Mouse (Mus musculus): ENCODE results near the gene Carns1. TPM values are rescaled to one million over a fixed set of nuclear protein-coding genes. Genes with fewer than 3 reads are reported as not detected.

Carns1 gene
- total and polyA plus RNA-seq, 2 experiments: 0.65 to 1.9 TPM

- no peak overlapping the region for H3K4me3 ChIP-seq (ENCODE audit: insufficient read depth, low read depth, low read length)
- H3K36me3 ChIP-seq (ENCODE audit: control insufficient read depth, insufficient read depth, low read length): no peaks in the 10 kb centered on the region
- H3K4me1 ChIP-seq (ENCODE audit: control insufficient read depth, insufficient read depth, low read length): peaks cover 10% of the 10 kb centered on the region
- no peak for DNase-seq (ENCODE audit: extremely low read depth, low read depth, low spot score)
- H3K9ac ChIP-seq (ENCODE audit: low read depth, low read length): no peak overlapping the region
- H3K79me2 ChIP-seq (ENCODE audit: control insufficient read depth, insufficient read depth, low read length): no peaks in the 10 kb centered on the region
- no peak for TF ChIP-seq POLR2A (IDR thresholded peaks at IDR 0.05; ENCODE audit: extremely low read depth, insufficient read depth, low read length)
- no peak for TF ChIP-seq CTCF (IDR thresholded peaks at IDR 0.05; ENCODE audit: low read depth, low read length)
- no peaks in the 10 kb centered on the region for H3K27me3 ChIP-seq (ENCODE audit: control insufficient read depth, insufficient read depth, low read length)
- H3K27ac ChIP-seq (replicated peaks; ENCODE audit: insufficient read depth, low read depth, low read length): no peak overlapping the region
- 75% methylated on average over 4 of the region's 4 CpGs for WGBS
These were observed 29.6 kb upstream of the Carns1 start for GRCm38 (mm10) chr19:4204889-4205288.

- Histone ChIP-seq H3K27ac (replicated peaks; ENCODE audit: insufficient read depth, low read depth, low read length) (0 out of 2 replicates have a peak overlapping the region, but pooled peaks have one; percentile 10), H3K27me3 (ENCODE audit: control insufficient read depth, insufficient read depth, low read length) (no peaks in the 10 kb centered on the region), H3K9ac (ENCODE audit: low read depth, low read length) (no peak overlapping the region), H3K4me3 (ENCODE audit: insufficient read depth, low read depth, low read length) (no peak overlapping the region), H3K79me2 (ENCODE audit: control insufficient read depth, insufficient read depth, low read length) (no peaks in the 10 kb centered on the region), H3K4me1 (ENCODE audit: control insufficient read depth, insufficient read depth, low read length) (peaks cover 10% of the 10 kb centered on the region), H3K36me3 (ENCODE audit: control insufficient read depth, insufficient read depth, low read length) (no peaks in the 10 kb centered on the region)
- 69% methylated on average over 13 of the region's 13 CpGs for WGBS
- no peak for DNase-seq (ENCODE audit: extremely low read depth, low read depth, low spot score)
- TF ChIP-seq CTCF (IDR thresholded peaks at IDR 0.05; ENCODE audit: low read depth, low read length) (no peak), POLR2A (IDR thresholded peaks at IDR 0.05; ENCODE audit: extremely low read depth, insufficient read depth, low read length) (no peak)
These were observed 28.5 kb upstream of the Carns1 start for GRCm38 (mm10) chr19:4203604-4204326.

- Histone ChIP-seq H3K4me3 (ENCODE audit: insufficient read depth, low read depth, low read length) (no peak overlapping the region), H3K36me3 (ENCODE audit: control insufficient read depth, insufficient read depth, low read length) (no peaks in the 10 kb centered on the region), H3K27ac (replicated peaks; ENCODE audit: insufficient read depth, low read depth, low read length) (no peak overlapping the region), H3K4me1 (ENCODE audit: control insufficient read depth, insufficient read depth, low read length) (peaks cover 10% of the 10 kb centered on the region), H3K9ac (ENCODE audit: low read depth, low read length) (no peak overlapping the region), H3K79me2 (ENCODE audit: control insufficient read depth, insufficient read depth, low read length) (no peaks in the 10 kb centered on the region), H3K27me3 (ENCODE audit: control insufficient read depth, insufficient read depth, low read length) (no peaks in the 10 kb centered on the region)
- WGBS: 54% methylated on average over 3 of the region's 3 CpGs
- peak; percentile 30 for DNase-seq (ENCODE audit: extremely low read depth, low read depth, low spot score)
- TF ChIP-seq POLR2A (IDR thresholded peaks at IDR 0.05; ENCODE audit: extremely low read depth, insufficient read depth, low read length) (no peak), CTCF (IDR thresholded peaks at IDR 0.05; ENCODE audit: low read depth, low read length) (no peak)
These were observed 27.9 kb upstream of the Carns1 start for GRCm38 (mm10) chr19:4203148-4203547.

- H3K36me3 ChIP-seq (ENCODE audit: control insufficient read depth, insufficient read depth, low read length): no peaks in the 10 kb centered on the region
- H3K27me3 ChIP-seq (ENCODE audit: control insufficient read depth, insufficient read depth, low read length): no peaks in the 10 kb centered on the region
- no peak overlapping the region for H3K27ac ChIP-seq (replicated peaks; ENCODE audit: insufficient read depth, low read depth, low read length)
- H3K9ac ChIP-seq (ENCODE audit: low read depth, low read length): peak overlapping the region; percentile 79; the same call in 1 of the 2 replicates
- DNase-seq (ENCODE audit: extremely low read depth, low read depth, low spot score): no peak
- TF ChIP-seq POLR2A (IDR thresholded peaks at IDR 0.05; ENCODE audit: extremely low read depth, insufficient read depth, low read length) (no peak), CTCF (IDR thresholded peaks at IDR 0.05; ENCODE audit: low read depth, low read length) (no peak)
- peak overlapping the region; percentile 78; the same call in 1 of the 2 replicates for H3K4me3 ChIP-seq (ENCODE audit: insufficient read depth, low read depth, low read length)
- 36% methylated on average over 7 of the region's 7 CpGs for WGBS
- no peaks in the 10 kb centered on the region for H3K79me2 ChIP-seq (ENCODE audit: control insufficient read depth, insufficient read depth, low read length)
- H3K4me1 ChIP-seq (ENCODE audit: control insufficient read depth, insufficient read depth, low read length): peaks cover 10% of the 10 kb centered on the region
These were observed 26.9 kb upstream of the Carns1 start for GRCm38 (mm10) chr19:4202149-4202548.

DNA sequence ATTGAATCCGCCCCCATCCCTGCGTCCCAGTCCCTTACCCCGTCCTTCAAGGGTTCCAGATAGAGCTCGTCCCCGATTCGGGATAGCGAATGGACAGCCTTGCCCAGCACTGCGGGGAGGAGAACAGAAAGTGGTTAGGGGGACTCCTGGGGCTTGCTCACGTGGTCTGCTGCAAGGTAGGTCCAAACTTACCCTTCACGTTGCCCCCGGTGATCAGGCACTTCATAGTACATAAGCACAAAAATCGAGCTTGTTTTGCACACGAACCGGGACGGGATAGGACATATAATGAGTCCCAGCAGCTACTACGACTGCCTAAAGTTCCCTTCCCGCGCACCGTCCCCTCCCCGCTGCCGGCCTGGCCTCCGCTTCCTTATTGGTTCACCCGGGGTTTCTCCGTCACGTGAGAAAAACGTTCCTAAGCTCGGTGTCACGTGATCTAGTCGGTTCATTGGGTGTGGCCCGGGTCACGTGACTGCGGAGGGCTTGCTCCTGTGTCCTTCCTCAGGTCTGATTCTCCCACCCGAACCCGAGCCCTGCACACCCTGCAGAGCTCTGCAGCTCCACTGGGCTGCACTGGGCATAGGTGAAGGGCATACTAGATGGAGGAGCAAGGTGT lies 26.1 kb upstream of the Carns1 start, which contains the start of gene Rad9a:
Rad9a (minus strand) TSS at position 372 of the 619 bp plus-strand sequence.
- peak within 1 kb of the TSS; percentile 79 for H3K9ac ChIP-seq (ENCODE audit: low read depth, low read length)
- TF ChIP-seq POLR2A (IDR thresholded peaks at IDR 0.05; ENCODE audit: extremely low read depth, insufficient read depth, low read length) (0 out of 2 replicates have a peak, but pooled peaks have one; percentile 32), CTCF (IDR thresholded peaks at IDR 0.05; ENCODE audit: low read depth, low read length) (no peak)
- peak within 1 kb of the TSS; percentile 8; the same call in 1 of the 2 replicates for H3K27ac ChIP-seq (replicated peaks; ENCODE audit: insufficient read depth, low read depth, low read length)
- no peaks in the 10 kb centered on the region for H3K36me3 ChIP-seq (ENCODE audit: control insufficient read depth, insufficient read depth, low read length)
- H3K4me3 ChIP-seq (ENCODE audit: insufficient read depth, low read depth, low read length): peak within 1 kb of the TSS; percentile 78
- peaks cover 14% of the 10 kb centered on the region for H3K4me1 ChIP-seq (ENCODE audit: control insufficient read depth, insufficient read depth, low read length)
- peak; percentile 86 for DNase-seq (ENCODE audit: extremely low read depth, low read depth, low spot score)
- no peaks in the 10 kb centered on the region for H3K27me3 ChIP-seq (ENCODE audit: control insufficient read depth, insufficient read depth, low read length)
- no peaks in the 10 kb centered on the region for H3K79me2 ChIP-seq (ENCODE audit: control insufficient read depth, insufficient read depth, low read length)
- WGBS: under 1% methylated on average over 34 of the region's 34 CpGs
